Mouse (Mus musculus) megakaryocyte, embryonic 14.5 days (primary cell): ENCODE results near the gene Trmt10c.

Source experiments
- FLI1 ChIP-seq: IDR thresholded peaks from 2 replicates; pipeline ENCODE4 v1.6.1; 2012; ENCODE audit warnings: low read length, inconsistent platforms, mixed read lengths
- GATA1 ChIP-seq: IDR thresholded peaks from 3 replicates; pipeline ENCODE4 v1.6.1; 2012; ENCODE audit warnings: mixed read lengths, low read length, inconsistent platforms, borderline replicate concordance

- TF ChIP-seq GATA1 (no peak), FLI1 (no peak)
These were observed 44.1 kb upstream of the Trmt10c start for GRCm38 (mm10) chr16:56081691-56082090.
